Mouse (Mus musculus) natural killer cell, adult 2 months (primary cell): ENCODE results near the gene Ankrd34b.

Experiments used
- DNase-seq, 2 experiments: peaks; one replicate each; pipeline ENCODE4 v3.0.0; 2022; ENCODE audit warnings: low spot score in 2 of 2

Ankrd34b gene

GRCm38 (mm10) chr13:92425758-92426264, at the start of gene Ankrd34b:
Gene Ankrd34b, plus strand, starts transcription at chr13:92425896.
- DNase-seq: peak in 1 of 2 experiments; percentile 7

- DNase-seq: no peak
Measured at GRCm38 (mm10) chr13:92387367-92387766, 38.3 kb upstream of the Ankrd34b start.

GRCm38 (mm10) chr13:92393047-92393661, 32.5 kb upstream of the Ankrd34b start:
- DNase-seq: no peak

DNA sequence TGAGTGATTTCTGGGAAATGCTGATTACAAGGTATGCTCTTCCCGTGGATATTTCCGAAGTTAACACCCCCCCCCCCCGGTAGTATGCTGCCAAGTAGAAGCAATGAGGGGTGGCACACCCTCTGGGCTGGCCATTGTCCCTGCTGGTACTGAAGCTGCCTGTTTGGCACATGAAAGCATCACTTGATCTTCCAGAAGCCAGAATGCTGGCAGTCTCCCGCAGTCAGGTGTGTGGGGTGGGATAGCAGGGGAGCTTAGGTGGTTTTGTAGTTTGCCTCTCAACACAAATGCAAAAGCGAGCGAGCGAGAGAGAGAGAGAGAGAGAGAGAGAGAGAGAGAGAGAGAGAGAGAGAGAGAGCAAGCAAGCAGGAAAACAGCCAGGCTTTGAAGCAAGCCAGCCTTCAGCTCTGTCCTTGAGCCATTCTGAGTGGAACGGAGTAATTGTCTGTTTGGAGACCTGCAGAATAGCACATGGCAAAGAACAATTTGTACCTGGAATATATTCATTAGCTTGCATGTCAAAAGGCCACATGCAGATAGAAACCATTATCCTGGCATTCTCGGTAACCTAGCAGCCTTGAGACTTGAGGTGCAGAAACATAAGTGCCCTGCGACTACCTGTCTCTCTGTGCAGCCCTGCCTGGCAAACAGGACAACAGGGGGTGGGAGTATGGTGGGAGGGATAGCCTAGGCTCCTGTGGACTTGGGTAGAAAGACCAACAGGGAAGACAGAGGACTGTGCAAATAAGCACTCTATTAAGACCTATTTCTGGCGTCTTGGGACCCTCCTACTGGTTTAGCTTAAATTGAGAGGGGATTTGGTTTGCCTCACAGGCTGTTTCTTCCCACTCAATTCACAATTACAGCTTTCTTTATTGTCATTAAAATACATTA, 27.0 kb upstream of the Ankrd34b start:
- no peak for DNase-seq

DNA sequence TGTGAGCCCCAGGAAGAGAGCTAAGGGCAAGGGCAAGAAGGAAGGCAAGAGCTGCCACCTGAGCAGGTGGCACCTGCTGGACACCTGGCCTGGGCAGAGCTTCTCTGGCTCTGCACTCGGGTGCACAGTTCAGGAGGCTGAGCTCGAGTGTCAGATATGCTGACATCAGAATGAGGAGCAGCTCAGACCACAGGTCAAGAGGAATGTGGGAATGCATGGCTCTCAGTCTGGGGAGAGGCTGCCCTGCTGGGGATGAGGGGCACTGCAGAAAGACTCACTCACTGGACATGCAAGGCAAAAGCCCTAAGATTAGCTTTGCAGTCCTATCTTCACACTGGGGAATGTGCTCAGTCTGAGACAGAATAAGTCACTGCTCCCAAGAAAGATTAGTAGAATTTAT, 23.6 kb upstream of the Ankrd34b start:
- no peak for DNase-seq

GRCm38 (mm10) chr13:92403496-92403895, 22.2 kb upstream of the Ankrd34b start:
- DNase-seq: no peak

- DNase-seq: no peak
Measured at GRCm38 (mm10) chr13:92410486-92410885, 15.2 kb upstream of the Ankrd34b start.

GRCm38 (mm10) chr13:92419630-92420029, 6.1 kb upstream of the Ankrd34b start:
- DNase-seq: no peak

GRCm38 (mm10) chr13:92423711-92424110, 2.0 kb upstream of the Ankrd34b start:
- DNase-seq: no peak

DNA sequence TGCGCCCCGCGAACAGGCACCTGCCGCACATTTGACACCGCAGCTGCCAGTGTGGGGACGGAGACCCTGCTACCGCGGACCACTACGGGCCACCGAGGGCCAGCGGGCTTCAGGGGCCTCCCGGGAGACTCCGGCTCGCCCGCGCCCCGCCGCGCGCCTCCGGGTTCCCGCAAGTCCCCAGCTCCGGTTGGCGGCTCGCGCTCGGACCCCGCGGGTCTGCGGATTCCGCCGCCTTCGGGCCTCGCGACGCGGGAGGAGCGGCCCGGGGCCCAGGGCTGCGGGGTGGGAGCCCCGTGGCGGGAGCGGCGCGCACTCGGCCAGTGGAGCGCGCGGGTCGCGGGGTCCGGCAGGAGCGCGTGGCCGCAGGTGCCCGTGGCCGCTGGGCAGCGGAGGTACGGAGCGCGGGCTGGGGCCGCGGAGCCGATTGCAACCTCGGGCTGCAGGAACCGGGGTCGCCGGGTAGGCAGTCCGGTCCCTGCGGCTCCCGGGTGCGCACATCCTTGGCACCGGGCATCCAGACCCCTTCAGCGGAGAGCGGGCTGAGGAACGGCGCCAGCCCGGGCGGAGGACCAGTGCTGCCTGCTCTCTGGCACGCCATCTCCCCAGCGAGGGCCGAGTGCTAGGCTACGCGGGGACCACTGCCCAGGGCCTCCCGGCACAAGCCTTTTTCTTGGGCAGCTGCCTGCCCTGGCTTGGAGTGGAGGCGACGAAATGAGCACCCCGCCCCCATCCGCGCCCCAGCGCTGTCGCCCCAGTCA, 777 bp downstream of the Ankrd34b start:
- no peak for DNase-seq

GRCm38 (mm10) chr13:92427351-92427855, 1.7 kb downstream of the Ankrd34b start:
- DNase-seq: no peak

DNA sequence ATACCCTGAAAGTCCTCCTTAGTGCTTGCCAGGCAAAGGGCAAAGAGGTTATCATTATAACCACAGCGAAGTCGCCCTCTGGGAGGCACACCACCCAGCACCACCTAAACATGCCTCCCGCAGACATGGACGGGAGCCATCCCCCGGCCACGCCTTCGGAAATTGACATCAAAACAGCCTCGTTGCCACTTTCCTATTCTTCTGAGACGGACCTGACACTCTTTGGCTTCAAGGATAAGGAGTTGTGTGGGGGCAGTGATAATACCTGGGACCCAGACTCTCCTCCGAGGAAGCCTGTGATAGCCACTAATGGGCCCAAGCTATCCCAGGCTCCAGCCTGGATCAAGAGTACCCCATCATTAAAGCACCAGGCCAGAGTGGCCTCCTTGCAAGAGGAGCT, 13.0 kb downstream of the Ankrd34b start:
- no peak for DNase-seq

- DNase-seq: no peak
Measured at GRCm38 (mm10) chr13:92440286-92440685, 14.6 kb downstream of the Ankrd34b start.

DNA sequence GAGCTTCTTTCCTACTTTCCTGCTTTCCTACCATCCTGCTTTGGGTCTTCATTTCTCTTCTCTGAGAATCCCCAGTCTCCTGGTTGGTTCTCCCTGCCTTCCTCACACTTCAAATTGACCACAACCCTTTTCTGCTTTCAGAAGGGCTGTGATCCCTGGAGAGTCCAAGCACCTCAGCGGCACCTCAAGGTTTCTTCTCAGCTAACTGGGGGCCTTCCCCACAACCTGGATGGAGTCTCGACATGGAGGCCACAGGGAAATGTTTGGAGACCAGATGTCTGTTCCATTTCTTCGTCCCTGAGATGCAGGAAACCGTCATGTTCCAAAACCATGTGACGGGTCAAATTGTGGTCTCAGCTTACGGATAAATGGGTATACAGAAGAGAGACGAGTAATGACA, 21.2 kb downstream of the Ankrd34b start:
- DNase-seq: no peak

DNA sequence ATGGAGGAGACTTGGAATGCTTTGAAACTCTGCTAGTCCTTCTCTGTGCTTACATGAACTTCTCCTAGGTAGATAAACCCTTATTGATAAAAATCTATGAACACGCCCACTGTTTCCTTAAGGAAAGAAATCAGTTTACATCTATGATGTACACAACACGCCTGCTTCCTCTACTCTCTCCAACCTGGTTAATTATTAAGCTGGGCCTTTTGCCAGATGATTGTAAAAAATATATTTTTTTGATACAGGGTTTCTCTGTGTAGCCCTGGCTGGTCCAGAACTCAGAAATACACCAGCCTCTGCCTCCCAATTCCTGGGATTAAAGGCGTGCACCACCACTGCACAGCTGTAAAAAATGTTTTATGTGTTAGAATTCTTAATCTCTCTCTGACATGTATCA, 39.0 kb downstream of the Ankrd34b start:
- DNase-seq: no peak

DNA sequence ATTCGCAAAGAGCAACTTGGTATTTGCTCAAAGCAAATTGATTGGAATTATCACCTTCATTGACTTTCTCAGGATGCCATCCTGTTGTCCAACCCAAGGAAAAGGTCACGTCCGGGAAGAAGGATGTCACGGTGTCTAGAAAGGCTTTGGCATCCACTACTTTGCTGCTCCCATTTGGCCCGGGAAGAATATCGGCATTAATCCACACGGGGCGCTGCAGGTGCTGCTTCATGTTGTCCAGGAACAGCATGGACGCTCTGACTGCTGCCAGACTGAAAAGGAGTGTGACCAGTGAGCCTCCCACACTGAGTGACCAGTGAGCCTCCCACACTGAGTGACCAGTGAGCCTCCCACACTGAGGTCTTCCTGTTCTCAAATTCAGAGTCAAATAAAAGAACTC, 42.2 kb downstream of the Ankrd34b start:
- DNase-seq: no peak

- no peak for DNase-seq
Measured at GRCm38 (mm10) chr13:92469381-92469780, 43.7 kb downstream of the Ankrd34b start.

GRCm38 (mm10) chr13:92470151-92470550, 44.5 kb downstream of the Ankrd34b start:
- DNase-seq: no peak

DNA sequence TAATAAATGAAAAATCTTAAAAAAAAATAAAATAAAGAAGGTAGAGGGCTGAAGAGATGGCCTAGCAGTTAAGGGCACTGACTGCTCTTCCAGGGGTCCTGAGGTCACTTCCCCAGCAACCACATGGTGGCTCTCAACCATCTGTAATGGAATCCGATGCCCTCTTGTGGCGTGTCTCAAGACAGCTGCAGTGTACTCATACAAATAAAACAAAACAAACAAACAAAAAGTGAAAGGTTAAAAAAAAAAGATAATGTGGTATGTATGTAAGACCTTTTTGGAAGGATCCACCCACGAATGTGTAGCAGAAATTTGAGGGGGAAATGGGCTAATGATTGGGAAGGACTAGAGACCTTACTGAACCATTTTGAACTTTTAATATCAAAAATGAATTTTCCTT, 57.7 kb downstream of the Ankrd34b start:
- peak; percentile 50 to 66 for DNase-seq

GRCm38 (mm10) chr13:92483852-92484463, 58.3 kb downstream of the Ankrd34b start, which contains the start of gene Fam151b:
Gene Fam151b, minus strand, starts transcription at chr13:92484015.
- DNase-seq: peak; percentile 91 to 94

GRCm38 (mm10) chr13:92490817-92491216, 65.1 kb downstream of the Ankrd34b start:
- DNase-seq: no peak
